Mouse (Mus musculus) c-Kit-positive CD71-positive TER-119-positive erythroid progenitor cells, embryonic 14.5 days (primary cell): ENCODE measurements around the gene Des.

ENCODE experiments used
- DNase-seq: peaks from one replicate; pipeline ENCODE4 v3.0.0-alpha.2; 2013; ENCODE audit warnings: low spot score

Gene Des

GRCm38 (mm10) chr1:75384470-75385141, 24.5 kb downstream of the Des start:
- DNase-seq, result no peak

GRCm38 (mm10) chr1:75385142-75385730, 25.1 kb downstream of the Des start:
- DNase-seq, result no peak

GRCm38 (mm10) chr1:75386149-75386548, 26.0 kb downstream of the Des start:
- no peak for DNase-seq

DNA sequence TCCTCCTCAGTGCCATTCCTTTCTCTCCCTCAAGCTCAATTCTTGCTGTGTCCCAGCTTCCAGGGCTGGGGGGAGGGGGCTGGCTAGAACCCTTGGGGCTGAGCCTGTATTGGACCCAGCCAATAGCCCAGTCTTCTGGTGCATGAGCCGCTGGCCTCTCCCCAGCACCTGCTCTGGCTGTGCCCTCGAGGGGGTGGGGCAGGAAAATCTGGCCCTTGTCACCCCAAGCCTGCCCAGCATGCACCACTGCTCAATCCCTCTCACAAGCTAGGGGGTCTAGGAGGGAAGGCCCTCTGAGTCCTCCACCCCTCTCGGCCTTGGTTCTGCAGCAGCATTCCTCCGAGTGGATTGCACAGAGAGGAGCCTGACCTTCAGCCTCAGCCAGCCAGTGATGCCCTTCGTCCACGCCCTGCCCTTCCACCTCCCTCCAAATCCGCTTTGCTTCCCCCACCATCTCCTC, 27.4 kb downstream of the Des start:
- no peak for DNase-seq

- DNase-seq, result no peak
Measured at GRCm38 (mm10) chr1:75387929-75388897, 28.1 kb downstream of the Des start.

DNA sequence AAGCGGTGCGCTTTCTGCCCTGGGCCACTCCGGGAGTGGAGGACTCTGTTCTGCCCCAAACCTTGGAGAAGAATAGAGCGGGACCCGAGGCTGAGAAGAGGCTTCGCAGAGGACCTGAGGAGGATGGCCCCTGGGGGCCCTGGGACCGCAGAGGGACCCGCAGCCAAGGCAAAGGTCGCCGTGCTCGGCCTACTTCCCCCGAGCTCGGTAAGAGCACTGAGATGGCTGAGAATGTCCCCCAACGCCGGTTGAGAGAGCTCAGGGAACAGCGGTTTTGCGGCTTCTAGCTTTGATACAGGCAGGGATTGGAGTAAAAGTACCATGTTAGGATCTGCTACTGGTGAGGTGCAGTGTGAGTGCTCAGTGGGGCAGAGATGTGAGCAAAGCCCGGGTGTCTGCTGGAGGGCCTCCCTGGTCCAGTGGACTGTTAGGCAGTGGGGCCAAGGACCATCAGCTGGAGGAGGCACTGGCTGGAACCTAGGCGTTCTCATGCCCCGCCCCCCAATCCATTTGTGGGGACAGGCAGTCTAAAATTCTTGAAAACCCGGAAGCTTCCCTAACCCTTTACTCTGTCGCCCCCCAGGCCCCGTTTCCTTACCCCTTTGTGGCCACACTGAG, 28.9 kb downstream of the Des start:
- DNase-seq, result no peak

DNA sequence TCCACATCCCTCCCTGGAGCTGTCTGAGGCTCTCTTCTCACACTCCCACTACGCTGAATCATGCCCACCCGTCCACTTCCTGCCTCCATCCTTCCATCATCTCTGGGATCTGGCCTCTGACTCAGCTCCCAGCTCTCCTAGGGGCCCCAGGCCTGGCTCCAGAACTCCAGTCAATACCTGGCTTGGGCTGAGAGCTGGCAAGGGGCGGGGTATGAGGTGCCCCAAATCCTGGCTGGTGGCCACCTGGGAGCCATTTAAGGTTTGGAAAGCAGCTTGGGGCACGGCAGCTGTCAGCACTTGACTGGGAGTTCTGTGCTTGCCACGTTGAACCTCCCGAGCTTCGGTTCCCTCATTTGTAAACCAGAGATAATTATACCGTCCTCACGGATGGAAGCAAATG, 33.0 kb downstream of the Des start:
- DNase-seq, result no peak

- no peak for DNase-seq
Measured at GRCm38 (mm10) chr1:75393846-75394245, 33.7 kb downstream of the Des start.

GRCm38 (mm10) chr1:75398761-75399402, 38.8 kb downstream of the Des start:
- DNase-seq, result peak; percentile 39

GRCm38 (mm10) chr1:75399755-75400492, 39.8 kb downstream of the Des start:
- DNase-seq, result no peak

GRCm38 (mm10) chr1:75400493-75401115, 40.5 kb downstream of the Des start:
- DNase-seq, result no peak

DNA sequence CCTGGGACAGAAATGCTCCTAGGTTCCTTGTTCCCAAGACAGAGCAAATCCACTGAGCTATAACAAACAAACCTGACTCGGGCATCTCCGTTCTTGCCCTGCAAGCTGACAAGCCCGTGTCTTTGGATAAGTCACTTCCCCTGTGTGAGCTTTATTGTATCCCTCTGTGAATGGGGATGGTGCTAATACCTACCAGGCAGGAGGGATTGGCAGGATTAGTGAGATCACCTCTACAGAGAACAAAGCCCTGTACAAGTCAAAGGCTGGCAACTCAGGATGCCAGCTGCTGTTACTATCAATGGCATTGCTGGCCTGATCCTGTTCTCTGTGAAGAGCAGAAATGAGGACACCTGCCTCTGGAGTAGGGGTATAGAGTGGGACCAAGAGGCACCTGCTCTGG, 45.4 kb downstream of the Des start:
- no peak for DNase-seq

DNA sequence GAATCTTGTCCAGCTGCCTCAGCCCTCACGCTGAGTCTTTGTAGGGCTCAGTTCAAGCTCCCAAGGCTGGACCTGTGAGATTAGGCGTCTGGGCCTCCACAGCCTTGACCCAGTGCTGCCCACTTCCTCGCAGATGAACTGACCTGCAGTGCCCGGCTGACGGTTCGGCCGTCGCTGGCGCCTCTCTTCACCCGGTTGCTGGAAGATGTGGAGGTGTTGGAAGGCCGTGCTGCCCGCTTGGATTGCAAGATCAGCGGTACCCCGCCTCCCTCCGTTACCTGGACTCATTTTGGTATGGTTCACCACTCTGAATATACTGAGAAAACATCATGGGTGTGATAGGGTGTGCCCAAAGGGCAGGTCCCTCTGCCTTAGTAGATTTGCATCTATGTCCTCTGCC, 46.0 kb downstream of the Des start:
- DNase-seq, result no peak

DNA sequence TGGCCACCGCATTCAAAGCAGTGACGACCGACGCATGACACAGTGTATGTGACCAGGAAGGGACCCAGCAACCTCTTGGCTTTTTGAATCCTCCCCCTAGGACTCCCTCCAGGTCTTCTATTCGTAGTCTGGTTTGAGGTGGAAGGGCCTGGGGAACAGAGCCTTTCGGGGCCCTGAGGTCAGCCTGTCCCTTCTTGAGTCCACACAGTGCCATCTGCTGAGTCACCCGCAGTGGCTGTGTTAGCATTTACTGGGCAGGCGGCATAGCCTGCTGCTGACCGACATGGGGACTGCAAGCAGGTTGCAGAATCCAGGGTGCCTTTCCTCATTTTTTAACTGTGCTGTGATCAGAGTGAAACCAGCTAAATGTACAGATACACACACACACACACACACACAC, 46.9 kb downstream of the Des start:
- DNase-seq, result no peak

DNA sequence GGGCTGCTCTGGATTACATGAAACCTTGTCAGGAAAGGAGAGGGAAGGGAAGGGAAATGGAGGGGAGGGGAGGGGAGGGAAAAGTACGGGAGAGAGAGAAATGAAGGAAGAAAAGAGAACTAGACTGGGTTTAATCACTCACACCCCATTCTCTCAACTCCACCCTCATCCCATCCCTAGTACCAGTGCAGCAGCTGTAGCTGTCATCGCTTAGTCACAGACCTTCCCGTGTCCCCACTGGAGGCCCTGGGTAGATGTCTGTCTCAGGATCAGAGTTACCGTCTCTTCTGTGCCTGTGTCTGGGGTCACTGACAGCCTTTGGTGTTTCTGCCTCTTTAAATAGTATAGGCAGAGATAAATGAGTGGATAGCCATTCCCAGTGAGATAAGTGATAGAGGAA, 48.1 kb downstream of the Des start:
- no peak for DNase-seq

DNA sequence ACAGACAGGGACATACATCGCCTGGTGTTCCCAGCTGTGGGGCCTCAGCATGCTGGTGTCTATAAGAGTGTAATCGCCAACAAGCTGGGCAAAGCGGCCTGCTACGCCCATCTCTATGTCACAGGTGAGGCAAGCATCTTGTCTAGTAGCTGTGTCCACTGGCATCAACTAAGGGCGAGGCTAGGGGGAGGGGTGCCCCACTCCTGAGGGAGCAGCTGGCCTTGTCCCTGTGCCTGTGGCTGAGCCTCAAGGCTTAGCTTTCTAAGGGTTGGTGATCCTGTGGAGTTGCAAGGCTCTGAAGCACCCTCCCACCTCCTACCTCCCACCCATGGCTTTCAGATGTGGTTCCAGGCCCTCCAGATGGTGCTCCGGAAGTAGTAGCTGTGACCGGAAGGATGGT, 49.8 kb downstream of the Des start:
- no peak for DNase-seq

GRCm38 (mm10) chr1:75412196-75412595, 52.1 kb downstream of the Des start:
- DNase-seq, result no peak

GRCm38 (mm10) chr1:75413749-75414148, 53.6 kb downstream of the Des start:
- peak; percentile 18 for DNase-seq
